Mouse (Mus musculus): ENCODE results near the gene Hip1.

Hip1 gene

DNA sequence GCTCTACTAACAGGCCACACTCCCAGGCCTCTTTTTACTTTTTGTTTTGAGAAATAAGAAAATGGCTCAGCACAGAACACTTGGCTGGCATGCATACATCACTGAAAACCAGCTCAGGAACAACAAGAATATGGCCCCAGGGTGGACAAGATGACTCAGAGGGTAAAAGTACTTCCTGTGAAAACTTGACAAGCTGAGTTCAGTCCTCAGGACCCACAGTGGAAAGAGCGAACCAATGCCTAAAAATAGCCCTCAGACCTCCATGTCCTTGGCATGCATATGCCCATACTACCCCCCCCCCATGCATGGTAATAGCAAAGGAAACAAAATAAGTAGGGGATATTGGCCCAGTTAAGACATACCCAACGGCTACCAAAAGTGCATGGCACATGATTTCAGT lies 15.0 kb downstream of the Hip1 start:
- DNase-seq: no peak

- DNase-seq: no peak
Observed at GRCm38 (mm10) chr5:135529310-135529709, 15.6 kb downstream of the Hip1 start.

DNA sequence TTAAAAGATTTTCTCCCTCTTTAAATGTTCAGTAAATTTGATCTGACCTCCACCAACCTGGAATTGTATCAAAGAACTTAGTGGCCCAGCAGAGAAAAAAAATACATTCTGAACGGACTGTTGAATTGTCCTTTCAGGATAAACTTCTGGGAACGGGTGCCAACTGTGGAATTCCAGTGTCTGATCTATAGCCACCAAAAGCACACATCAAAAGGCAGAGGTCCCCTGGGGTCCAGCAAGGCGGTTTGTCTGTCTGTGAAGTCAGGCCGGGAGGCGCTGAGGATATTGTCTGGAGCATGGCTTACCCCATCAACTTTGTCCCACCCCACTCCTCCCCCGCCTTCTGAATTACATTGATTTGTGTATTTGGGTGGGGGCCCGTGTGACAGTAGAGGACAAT lies 16.9 kb downstream of the Hip1 start:
- no peak for DNase-seq

GRCm38 (mm10) chr5:135524660-135525560 lies 20.0 kb downstream of the Hip1 start:
- no peak for DNase-seq

GRCm38 (mm10) chr5:135524087-135524486 lies 20.8 kb downstream of the Hip1 start:
- no peak for DNase-seq

DNA sequence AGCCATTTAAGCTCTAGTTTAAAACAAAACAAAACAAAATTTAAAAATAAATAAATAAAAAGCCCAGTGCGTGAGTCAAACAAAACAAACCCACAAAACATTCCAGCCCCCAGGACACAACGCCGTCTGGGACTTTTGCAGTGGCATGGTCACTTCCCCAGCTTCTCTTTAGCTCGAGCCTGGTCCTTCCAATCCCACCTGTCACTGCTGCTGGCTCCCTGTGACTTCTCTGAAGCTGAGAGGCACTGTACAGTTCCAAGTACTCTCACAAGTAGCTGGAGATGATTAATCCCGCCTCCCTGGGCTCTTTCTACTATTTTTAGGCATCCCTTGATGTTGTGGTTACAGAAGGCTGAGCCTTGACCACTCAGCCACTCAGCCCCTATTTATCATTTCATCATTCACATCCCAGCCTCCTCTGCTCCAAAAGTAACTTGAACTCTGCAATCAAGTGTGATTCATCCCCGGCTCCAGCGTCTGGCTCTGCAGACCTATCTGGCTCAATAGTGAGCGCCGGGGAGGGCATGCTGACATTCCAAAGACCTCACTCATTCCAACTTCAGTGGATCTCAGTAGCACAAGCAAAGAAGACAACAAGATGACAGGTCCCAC lies 22.7 kb downstream of the Hip1 start:
- DNase-seq: no peak

- no peak for DNase-seq
Observed at GRCm38 (mm10) chr5:135517348-135517883, 27.5 kb downstream of the Hip1 start.

DNA sequence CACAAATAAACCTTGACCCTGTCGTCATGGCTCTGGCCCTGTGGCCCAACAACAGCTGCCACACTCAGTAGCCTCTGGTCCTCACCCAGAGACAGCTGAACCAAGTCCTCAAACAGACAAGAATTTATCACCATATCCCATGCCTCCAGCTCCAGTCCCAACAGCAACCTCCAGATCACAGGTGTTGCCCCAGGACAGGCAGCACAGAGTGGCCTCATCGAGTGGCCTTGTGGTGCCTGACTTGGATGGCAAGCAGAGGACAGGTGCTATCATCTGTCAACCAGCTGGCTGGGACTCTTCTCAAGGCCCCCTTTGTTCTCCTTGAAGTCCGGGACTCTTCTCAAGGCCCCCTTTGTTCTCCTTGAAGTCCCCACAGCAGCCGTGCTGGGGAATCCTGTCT lies 31.8 kb downstream of the Hip1 start:
- no peak for DNase-seq

- DNase-seq: no peak
Observed at GRCm38 (mm10) chr5:135511105-135511504, 33.8 kb downstream of the Hip1 start.

DNA sequence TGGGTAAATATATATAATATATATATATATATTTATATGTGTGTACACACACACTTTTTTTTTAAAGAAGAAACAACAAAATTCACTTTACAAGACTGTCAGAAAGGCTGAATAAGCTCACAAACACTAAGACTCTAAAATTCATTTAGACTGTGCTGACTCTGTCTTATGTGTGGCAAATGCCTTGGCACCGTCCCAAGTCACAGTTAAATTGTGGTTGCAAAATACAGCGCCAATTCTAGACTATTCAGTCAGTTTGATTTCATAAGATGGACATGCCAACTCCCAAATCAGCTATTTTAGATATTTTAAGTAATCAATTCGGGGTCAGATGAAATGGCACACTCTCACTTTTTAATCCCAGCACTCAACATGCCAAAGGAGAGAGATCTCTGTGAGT lies 36.6 kb downstream of the Hip1 start:
- no peak for DNase-seq

DNA sequence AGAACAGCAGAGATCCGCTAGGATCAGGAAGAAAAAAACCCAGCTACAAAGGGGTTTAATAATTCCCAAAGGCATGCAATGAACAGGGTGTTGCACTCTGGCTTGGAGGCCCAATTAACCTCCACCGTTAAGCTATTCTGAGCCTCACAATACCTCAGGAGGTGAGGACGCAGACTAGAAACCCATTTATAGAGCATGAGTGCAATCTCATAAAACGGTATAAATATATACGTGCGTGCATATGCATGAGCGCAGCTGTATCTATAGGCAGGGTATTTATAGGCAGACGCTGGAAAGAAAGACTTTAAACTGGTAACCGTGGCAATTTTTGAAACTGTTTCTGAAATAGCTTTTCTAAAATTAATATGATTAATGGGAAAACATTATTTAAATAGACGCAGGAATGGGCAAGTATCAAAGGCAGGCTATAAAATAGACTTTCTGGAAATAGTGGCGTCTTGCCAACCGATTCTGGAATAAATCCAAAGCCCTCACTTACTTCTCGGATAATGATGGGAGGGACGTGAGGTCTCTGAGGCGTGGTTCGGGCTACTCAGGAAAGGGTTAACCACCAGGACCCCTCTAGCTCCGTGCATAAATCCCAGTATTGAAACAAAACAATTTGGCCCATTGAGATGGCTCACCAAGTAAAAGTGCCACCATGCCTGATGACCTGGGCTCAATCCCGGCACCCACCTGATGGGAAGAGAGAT lies 37.2 kb downstream of the Hip1 start:
- no peak for DNase-seq

- no peak for DNase-seq
Observed at GRCm38 (mm10) chr5:135505442-135505841, 39.5 kb downstream of the Hip1 start.

- DNase-seq: no peak
Observed at GRCm38 (mm10) chr5:135502931-135503330, 42.0 kb downstream of the Hip1 start.

DNA sequence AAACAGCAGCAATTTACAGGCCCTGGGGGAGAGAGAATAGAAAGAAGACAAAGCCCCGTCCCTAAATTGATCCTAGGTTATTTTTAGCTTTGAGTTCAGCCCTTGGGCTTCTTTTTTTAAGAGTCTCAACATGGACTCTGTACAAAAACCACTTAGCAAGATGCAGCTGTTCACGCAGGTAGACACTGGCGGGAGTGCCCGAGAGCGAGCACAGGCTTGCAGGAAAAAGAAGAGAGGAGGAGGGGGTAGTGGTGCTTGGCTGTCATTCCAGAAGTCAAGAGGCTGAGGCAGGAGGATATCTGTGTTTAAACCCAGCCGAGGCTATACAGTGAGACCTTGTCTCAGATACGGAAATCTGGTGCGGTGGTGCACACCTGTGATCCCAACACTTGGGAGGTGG lies 42.9 kb downstream of the Hip1 start:
- no peak for DNase-seq

- DNase-seq: no peak
Observed at GRCm38 (mm10) chr5:135498914-135499313, 46.0 kb downstream of the Hip1 start.

- DNase-seq: no peak
Observed at GRCm38 (mm10) chr5:135497347-135497955, 47.5 kb downstream of the Hip1 start.

- DNase-seq: no peak
Observed at GRCm38 (mm10) chr5:135496489-135496888, 48.4 kb downstream of the Hip1 start.

DNA sequence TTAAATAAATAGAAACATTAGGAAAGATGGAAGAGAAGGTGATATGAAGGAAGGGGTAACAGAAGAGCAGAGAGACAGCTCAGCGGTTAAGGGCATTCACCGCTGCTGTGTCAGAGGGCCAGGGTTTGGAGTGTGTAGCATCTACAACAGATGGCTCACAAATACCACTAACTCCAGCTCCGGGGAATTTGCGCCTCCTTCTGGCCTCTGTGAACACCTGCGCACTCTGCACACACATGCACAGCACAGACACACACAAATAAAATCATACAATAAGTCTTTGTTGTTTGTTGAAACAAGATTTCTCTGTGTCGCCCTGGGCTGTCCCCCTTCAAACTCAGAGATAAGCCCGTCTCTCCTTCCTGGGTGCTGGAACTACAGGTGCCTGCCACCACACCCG lies 49.4 kb downstream of the Hip1 start:
- DNase-seq: no peak

DNA sequence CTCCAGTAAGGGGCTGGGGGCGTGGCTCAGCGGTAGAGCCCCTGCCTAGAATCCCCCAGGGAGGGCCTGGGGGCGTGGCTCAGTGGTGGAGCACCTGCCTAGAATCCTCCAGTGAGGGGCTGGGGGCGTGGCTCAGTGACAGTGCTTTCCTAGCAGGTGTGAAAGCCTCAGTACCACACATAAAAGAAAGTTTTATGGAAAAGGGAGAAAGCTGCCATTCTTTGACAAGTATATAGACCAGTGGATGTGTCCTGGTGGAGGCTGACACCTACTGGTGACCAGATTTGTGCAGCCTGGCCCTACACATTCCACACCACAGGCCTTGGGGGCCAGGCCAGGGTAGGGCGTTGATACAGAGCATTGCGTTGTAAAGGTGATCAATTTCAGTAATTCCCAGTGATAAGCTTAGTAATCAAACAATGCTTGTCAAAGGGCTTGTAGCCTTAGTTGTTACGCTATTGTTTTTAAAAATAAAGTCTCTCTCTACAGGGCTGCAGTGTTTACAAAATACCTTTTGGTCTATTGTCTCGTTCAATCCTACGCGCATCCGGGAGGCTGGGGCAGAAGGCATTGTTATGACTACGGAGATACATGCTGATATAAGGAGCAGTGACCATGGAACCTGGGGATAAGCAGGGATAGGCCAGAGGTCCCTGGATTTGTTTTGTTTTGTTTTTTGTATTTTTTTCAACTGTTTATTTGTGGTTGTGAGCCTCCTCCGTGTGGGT lies 50.6 kb downstream of the Hip1 start:
- DNase-seq: no peak

DNA sequence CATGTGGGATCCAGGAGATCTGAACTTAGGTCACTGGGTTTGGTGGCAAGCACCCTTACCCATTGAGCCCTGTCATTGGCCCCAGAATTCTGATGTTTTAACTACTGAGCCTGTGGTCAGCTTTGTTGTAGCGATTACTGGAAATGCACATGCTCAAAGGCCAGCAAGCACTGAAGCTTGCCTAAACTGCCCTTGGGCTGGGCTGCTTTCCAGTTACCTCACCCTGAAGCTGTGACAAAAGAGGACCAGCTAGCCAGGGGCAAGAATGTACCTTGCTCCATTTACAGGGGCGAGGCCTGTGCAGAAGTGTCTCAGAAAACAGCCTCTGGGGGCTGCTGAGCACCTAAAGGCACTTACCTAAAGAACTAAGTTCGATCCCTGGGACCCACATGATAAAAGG lies 51.8 kb downstream of the Hip1 start:
- no peak for DNase-seq

DNA sequence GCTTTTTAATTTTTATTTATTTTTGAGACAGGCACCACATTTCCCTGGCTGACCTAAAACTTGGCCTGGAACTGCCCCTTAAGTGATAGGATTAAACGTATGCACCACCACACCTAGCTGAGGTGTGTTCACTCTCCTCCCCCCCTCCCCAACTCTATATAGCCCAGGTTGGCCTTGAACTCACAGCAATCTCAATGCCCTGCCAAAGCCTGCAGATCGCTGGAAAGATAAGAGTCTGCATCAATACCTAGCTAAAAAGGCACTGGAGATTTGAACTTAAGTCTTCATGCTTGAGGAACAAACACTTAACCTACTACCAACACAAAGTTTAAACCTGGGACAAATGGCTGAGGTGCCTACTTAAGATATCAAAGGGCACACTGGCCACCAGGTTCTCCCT lies 52.8 kb downstream of the Hip1 start:
- DNase-seq: no peak

GRCm38 (mm10) chr5:135489695-135490294 lies 55.1 kb downstream of the Hip1 start:
- no peak for DNase-seq
